Mouse (Mus musculus): ENCODE data around the gene Ywhae. TPM values are rescaled to one million over a fixed set of nuclear protein-coding genes. Genes with fewer than 3 reads are reported as not detected.

The Ywhae gene
- polyA plus RNA-seq, 1 experiment from 2014 or later = 218 TPM

DNA sequence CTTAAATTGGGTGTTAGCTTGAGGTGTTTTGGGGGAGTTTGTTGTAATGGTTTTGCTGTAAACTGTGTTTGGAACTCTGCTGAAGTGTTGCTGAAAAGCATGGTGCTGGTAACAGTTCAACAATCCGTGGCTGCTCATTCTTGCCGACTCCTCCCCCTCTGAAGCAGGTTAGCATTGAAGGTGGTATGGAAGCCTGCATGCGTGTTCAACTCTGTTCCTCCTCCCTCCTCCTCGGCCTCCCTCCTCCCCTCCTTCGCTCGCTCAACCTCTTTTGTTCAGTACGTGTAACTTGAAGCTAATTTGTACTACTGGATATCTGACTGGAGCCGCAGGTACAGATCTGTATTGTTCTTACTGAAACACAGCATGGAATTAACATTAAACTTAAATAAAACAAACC is 32.5 kb downstream of the Ywhae start:
- Histone ChIP-seq H3K4me3 (replicated peaks) (no peak overlapping the region), H3K36me3 (replicated peaks) (peaks cover 69% of the 10 kb centered on the region), H3K27me3 (no peaks in the 10 kb centered on the region), H3K9ac (no peak overlapping the region), H3K9me3 (replicated peaks) (no peaks in the 10 kb centered on the region), H3K27ac (replicated peaks) (no peak overlapping the region), H3K4me1 (replicated peaks) (peaks cover 5% of the 10 kb centered on the region), H3K4me2 (no peak overlapping the region)
- no peak for ATAC-seq (ENCODE audit: insufficient read depth)
- WGBS (ENCODE audit: insufficient replicate concordance) = 80% methylated on average over 8 of the region's 8 CpGs

DNA sequence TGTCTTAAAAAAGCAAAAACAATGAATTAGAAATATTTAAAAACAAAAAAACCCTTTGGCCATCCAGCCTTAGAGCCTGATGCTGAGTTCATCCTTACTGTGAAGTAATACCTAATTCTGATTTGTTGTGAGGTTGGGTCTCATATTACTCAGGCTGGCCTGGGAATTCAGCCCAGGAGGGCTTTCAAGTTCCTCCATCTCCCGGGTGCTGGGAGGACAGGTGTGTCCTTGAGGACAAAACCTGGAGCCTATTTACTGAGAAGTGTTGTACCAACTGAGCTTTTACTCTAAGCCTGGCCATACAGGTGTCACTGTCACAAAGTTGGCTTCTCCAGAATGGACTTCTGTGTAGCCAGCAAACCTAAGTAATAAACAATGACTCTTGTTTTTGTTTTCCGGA is 34.3 kb downstream of the Ywhae start:
- H3K4me3 ChIP-seq (replicated peaks) = no peak overlapping the region
- peaks cover 51% of the 10 kb centered on the region for H3K36me3 ChIP-seq (replicated peaks)
- 66% methylated on average over 2 of the region's 2 CpGs for WGBS (ENCODE audit: insufficient replicate concordance)
- no peak overlapping the region for H3K9ac ChIP-seq
- peaks cover 5% of the 10 kb centered on the region for H3K4me1 ChIP-seq (replicated peaks)
- peaks cover 7% of the 10 kb centered on the region for H3K27me3 ChIP-seq
- ATAC-seq (ENCODE audit: insufficient read depth) = no peak
- H3K27ac ChIP-seq (replicated peaks) = no peak overlapping the region
- H3K9me3 ChIP-seq (replicated peaks) = no peaks in the 10 kb centered on the region
- H3K4me2 ChIP-seq = no peak overlapping the region

DNA sequence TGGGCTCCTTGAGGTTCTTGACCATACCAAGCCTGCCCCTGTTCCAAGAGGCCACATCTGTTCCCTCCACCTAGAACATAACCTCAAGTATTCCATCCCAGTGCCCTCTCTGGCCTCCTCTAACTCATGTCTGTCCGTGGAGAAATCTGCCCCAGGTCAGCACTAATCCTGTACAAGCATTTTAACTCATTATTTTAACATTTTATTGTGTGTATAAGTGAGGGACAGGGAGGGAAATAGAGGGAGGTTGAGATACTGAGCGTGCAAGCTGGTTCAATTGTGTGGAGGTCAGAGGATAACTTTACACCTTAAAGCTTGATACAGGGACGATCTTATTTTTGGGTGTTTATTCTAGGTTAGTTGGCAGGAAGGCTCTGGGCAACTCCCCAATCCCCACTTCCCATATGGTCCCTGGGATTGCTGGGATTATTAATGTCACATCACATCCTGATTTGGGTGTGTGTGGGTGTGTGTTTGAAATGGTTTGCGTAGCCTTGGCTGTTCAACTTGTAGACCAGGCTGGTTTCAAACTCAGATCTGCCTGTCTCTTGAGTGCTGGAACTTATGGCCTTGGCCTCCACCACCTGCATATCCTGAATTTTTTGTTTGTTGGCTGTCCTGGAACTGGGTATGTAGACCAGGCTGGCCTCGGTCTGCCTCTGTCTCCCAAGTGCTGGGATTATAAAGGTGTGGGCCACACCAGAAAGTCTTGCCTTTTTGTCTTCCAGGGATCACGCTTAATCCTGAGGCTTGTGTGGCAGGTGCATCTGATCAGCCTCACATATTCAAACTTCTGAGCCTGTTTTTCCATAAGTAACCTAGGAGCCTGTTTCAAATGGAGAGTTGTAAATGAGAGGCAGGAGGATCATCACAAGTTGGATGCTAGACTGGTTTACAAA is 35.7 kb downstream of the Ywhae start:
- H3K4me2 ChIP-seq = peak overlapping the region; percentile 59
- peaks cover 40% of the 10 kb centered on the region for H3K36me3 ChIP-seq (replicated peaks)
- no peaks in the 10 kb centered on the region for H3K9me3 ChIP-seq (replicated peaks)
- H3K9ac ChIP-seq = no peak overlapping the region
- peaks cover 17% of the 10 kb centered on the region for H3K27me3 ChIP-seq
- no peak for ATAC-seq (ENCODE audit: insufficient read depth)
- H3K27ac ChIP-seq (replicated peaks) = no peak overlapping the region
- H3K4me3 ChIP-seq (replicated peaks) = no peak overlapping the region
- WGBS (ENCODE audit: insufficient replicate concordance) = 60% methylated on average over 6 of the region's 6 CpGs
- H3K4me1 ChIP-seq (replicated peaks) = peaks cover 5% of the 10 kb centered on the region

DNA sequence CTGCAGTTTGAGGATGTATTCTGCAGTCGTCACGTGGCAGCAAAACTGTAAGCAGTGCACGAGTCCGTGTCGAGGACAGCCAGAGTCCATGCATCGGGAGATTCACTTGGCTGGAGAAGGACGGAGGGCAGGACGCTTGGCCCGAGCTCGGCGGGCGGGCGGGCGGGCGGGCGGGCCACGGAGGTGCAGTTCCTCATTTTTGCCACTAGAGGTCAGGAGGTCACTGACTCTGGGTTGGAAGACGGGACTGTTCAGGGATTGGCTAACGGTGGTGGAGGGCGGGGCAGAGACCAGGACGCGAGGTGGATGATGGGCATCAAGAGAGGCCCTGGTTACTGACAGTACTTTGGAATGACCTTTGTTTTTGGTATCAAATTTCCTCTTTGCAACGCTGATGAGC is 36.5 kb downstream of the Ywhae start:
- no peak overlapping the region for H3K27ac ChIP-seq (replicated peaks)
- peaks cover 5% of the 10 kb centered on the region for H3K4me1 ChIP-seq (replicated peaks)
- no peak overlapping the region for H3K4me3 ChIP-seq (replicated peaks)
- H3K9me3 ChIP-seq (replicated peaks) = no peaks in the 10 kb centered on the region
- H3K4me2 ChIP-seq = peak overlapping the region; percentile 59
- WGBS (ENCODE audit: insufficient replicate concordance) = 0% methylated on average over 23 of the region's 23 CpGs
- peaks cover 17% of the 10 kb centered on the region for H3K27me3 ChIP-seq
- H3K36me3 ChIP-seq (replicated peaks) = peaks cover 34% of the 10 kb centered on the region
- peak; percentile 84 for ATAC-seq (ENCODE audit: insufficient read depth)
- H3K9ac ChIP-seq = no peak overlapping the region

DNA sequence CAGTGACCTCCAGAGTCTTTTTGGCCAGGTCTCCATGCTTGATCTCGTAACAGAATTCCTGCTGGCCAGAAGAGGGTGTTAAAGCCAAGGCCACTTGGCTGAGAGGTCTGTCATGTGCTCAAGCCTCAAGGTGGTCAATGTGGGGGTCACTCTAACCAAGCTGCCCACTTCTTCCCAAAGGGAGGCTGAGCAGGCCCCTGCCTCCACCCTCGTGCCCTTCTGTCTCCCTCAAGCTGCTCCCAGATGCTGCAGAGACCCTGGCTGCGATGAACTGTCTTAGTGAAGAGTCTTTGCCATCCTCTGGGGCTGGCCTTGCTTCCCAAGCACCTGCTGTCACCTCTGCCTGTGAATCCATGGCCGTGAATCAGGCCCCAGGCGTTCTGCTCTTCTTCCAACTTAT is 39.9 kb downstream of the Ywhae start:
- 54% methylated on average over 5 of the region's 5 CpGs for WGBS (ENCODE audit: insufficient replicate concordance)
- Histone ChIP-seq H3K27me3 (peaks cover 17% of the 10 kb centered on the region), H3K9ac (no peak overlapping the region), H3K27ac (replicated peaks) (no peak overlapping the region), H3K4me1 (replicated peaks) (peaks cover 5% of the 10 kb centered on the region), H3K36me3 (replicated peaks) (0 out of 2 replicates have a peak, but pooled peaks cover 2% of the 10 kb centered on the region), H3K4me2 (no peak overlapping the region), H3K4me3 (replicated peaks) (no peak overlapping the region), H3K9me3 (replicated peaks) (no peaks in the 10 kb centered on the region)
- no peak for ATAC-seq (ENCODE audit: insufficient read depth)

DNA sequence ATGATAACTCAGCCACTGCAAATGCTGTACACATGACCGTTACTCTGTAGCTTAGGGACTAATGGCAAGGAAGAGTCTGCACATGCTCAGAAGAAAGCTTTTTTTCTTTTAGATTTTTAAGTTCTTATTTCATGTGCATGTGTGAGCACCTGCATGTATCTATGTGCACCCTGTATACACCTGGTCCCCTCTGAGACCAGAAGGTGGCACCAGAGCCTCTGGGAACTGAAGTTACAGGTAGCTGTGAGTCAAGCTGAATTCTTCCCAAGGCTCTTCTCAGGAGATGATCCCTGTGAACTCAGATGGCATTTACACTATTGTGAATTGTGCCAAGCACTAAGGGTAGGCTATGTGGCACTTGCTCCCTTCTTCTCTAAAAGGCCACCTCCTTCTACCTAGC is 43.2 kb downstream of the Ywhae start:
- H3K27ac ChIP-seq (replicated peaks) = no peak overlapping the region
- H3K27me3 ChIP-seq = peaks cover 17% of the 10 kb centered on the region; the same call in 1 of the 2 replicates
- H3K36me3 ChIP-seq (replicated peaks) = no peaks in the 10 kb centered on the region
- 62% methylated on average over 1 of the region's 1 CpGs for WGBS (ENCODE audit: insufficient replicate concordance)
- ATAC-seq (ENCODE audit: insufficient read depth) = no peak
- no peak overlapping the region for H3K4me2 ChIP-seq
- no peak overlapping the region for H3K9ac ChIP-seq
- H3K4me1 ChIP-seq (replicated peaks) = no peaks in the 10 kb centered on the region
- H3K4me3 ChIP-seq (replicated peaks) = no peak overlapping the region
- H3K9me3 ChIP-seq (replicated peaks) = no peaks in the 10 kb centered on the region

DNA sequence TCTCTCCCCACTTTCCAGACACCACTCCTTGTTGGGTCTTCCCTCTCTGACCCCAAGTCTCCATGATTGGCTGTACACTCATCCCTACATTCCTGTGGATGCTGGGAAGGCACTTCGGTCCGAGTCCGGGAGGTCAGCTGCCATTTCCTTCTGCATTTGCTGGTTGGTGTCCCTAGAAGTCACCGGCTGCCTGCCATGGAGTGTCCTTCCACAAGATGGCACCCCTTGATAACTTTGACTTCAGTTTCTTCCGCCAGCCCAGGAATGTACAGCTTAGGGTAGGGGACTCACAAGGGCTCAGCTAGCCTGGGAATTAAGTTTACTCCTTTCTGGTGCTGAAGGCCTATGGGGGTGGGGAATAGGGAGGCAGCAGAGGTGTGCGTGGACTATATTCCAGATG is 49.2 kb downstream of the Ywhae start:
- Histone ChIP-seq H3K9ac (no peak overlapping the region), H3K4me2 (no peak overlapping the region), H3K4me3 (replicated peaks) (no peak overlapping the region), H3K4me1 (replicated peaks) (no peaks in the 10 kb centered on the region), H3K9me3 (replicated peaks) (no peaks in the 10 kb centered on the region), H3K27me3 (no peaks in the 10 kb centered on the region), H3K27ac (replicated peaks) (no peak overlapping the region), H3K36me3 (replicated peaks) (no peaks in the 10 kb centered on the region)
- no peak for ATAC-seq (ENCODE audit: insufficient read depth)
- WGBS (ENCODE audit: insufficient replicate concordance) = 25% methylated on average over 6 of the region's 6 CpGs

DNA sequence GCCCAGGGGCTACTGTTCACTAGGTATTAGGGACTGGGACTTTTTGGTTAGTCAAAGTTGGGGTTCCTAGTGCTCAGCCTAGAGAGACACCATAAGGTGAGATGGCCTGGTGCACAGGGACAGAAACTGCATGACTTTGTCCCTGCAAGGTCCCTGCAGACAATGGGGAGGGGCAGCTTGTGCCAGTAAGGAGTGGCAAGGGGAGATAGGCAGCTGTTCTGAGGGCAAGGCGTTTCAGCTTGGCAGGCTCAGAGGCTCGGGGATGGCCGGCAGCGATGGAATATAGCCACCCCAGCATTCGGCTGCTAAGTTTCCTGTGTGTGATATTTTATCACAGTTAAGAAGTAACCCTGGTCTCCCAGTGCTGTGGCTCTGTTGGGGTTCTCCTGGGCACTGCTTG is 51.1 kb downstream of the Ywhae start:
- 58% methylated on average over 5 of the region's 5 CpGs for WGBS (ENCODE audit: insufficient replicate concordance)
- no peak for ATAC-seq (ENCODE audit: insufficient read depth)
- no peak overlapping the region for H3K9ac ChIP-seq

DNA sequence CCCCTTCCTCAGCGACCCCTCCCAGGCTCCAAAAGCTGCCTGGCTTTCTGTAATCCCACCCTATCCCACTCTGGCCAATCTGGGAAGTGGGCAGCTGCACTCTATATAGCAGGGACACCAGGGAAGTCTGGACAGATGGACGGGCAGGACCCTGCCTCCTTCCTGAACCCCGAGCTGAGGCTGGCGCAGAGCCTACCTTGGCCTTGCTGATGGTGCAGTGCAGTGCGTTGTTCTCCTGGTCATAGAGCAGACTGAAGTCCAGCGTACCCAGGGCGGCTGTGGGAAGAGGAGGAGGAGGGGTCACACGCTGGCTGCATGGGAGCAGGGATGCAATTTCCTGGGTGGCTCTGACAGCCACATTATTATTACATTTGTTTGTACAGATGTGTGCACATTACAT is 53.2 kb downstream of the Ywhae start:
- 55% methylated on average over 8 of the region's 8 CpGs for WGBS (ENCODE audit: insufficient replicate concordance)
- Histone ChIP-seq H3K4me2 (no peak overlapping the region), H3K4me3 (replicated peaks) (no peak overlapping the region), H3K4me1 (replicated peaks) (no peaks in the 10 kb centered on the region), H3K9ac (no peak overlapping the region), H3K9me3 (replicated peaks) (no peaks in the 10 kb centered on the region), H3K27me3 (peaks cover 9% of the 10 kb centered on the region; the same call in 1 of the 2 replicates), H3K36me3 (replicated peaks) (no peaks in the 10 kb centered on the region), H3K27ac (replicated peaks) (no peak overlapping the region)
- ATAC-seq (ENCODE audit: insufficient read depth) = no peak

More for the DNA sequence above, 51.1 kb downstream of the Ywhae start:
- Histone ChIP-seq H3K4me3 (replicated peaks) (no peak overlapping the region), H3K4me1 (replicated peaks) (no peaks in the 10 kb centered on the region), H3K36me3 (replicated peaks) (no peaks in the 10 kb centered on the region), H3K27ac (replicated peaks) (no peak overlapping the region), H3K27me3 (0 out of 2 replicates have a peak, but pooled peaks cover 4% of the 10 kb centered on the region), H3K4me2 (no peak overlapping the region), H3K9me3 (replicated peaks) (no peaks in the 10 kb centered on the region)

DNA sequence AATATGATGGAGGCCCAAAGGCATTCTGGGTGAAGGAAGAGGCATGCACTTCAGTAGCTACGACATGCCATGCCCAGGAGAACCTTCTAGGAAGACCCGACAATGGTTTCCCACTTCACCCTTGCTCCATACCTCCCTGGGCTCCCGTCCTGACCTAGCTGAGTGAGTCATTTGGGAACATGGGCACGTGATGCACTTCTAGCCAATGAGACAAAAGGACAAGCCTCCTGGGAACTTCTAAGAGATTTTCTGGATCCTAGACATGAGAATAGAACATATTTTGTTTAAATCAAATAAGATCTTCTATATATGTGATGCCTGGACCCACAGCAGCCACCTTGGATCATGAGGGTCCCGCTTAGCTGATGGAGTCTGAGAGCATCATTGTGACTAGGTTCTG is 59.9 kb downstream of the Ywhae start:
- Histone ChIP-seq H3K9ac (no peak overlapping the region), H3K9me3 (replicated peaks) (no peaks in the 10 kb centered on the region), H3K27me3 (peaks cover 69% of the 10 kb centered on the region), H3K4me3 (replicated peaks) (no peak overlapping the region), H3K4me1 (replicated peaks) (peaks cover 5% of the 10 kb centered on the region), H3K36me3 (replicated peaks) (no peaks in the 10 kb centered on the region), H3K27ac (replicated peaks) (no peak overlapping the region), H3K4me2 (no peak overlapping the region)
- ATAC-seq (ENCODE audit: insufficient read depth) = no peak
- 55% methylated on average over 5 of the region's 5 CpGs for WGBS (ENCODE audit: insufficient replicate concordance)

DNA sequence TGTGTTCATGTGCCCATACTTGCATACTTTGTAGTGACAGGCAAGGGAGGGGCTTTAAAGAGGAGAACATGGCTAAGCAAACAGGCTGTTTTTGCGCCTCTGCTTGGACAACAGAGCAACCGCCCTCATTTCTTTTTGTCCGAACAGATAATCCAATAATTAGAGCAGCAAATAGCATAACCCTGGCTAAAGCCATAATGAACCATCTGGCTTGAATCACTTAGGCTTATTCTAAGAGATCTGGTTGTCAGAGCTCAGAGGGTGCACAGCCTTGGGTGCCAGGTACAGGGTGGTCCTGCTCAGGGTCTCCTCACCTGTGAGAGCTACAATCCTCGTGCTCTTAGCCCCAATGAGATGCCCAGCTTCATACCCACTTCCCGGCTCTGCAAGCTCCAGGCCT is 60.7 kb downstream of the Ywhae start:
- H3K9ac ChIP-seq = no peak overlapping the region
- peaks cover 76% of the 10 kb centered on the region for H3K27me3 ChIP-seq
- no peak overlapping the region for H3K4me2 ChIP-seq
- no peaks in the 10 kb centered on the region for H3K9me3 ChIP-seq (replicated peaks)
- WGBS (ENCODE audit: insufficient replicate concordance) = 47% methylated on average over 5 of the region's 5 CpGs
- H3K4me1 ChIP-seq (replicated peaks) = peaks cover 5% of the 10 kb centered on the region
- no peak overlapping the region for H3K27ac ChIP-seq (replicated peaks)
- ATAC-seq (ENCODE audit: insufficient read depth) = no peak
- H3K4me3 ChIP-seq (replicated peaks) = no peak overlapping the region
- H3K36me3 ChIP-seq (replicated peaks) = no peaks in the 10 kb centered on the region
